Mouse (Mus musculus) myocyte (in vitro differentiated cells): ENCODE data around the gene Exosc7. TPM values are rescaled to one million over a fixed set of nuclear protein-coding genes. Genes with fewer than 3 reads are reported as not detected.

Experiments used
- H3K27me3 ChIP-seq: one replicate; pipeline ENCODE4 v1.6.1; 2011; ENCODE audit not compliant: control insufficient read depth, insufficient read depth, insufficient read length
- H3K36me3 ChIP-seq: one replicate; pipeline ENCODE4 v1.6.1; 2011; ENCODE audit not compliant: control insufficient read depth, insufficient read depth
- H3K4me2 ChIP-seq: one replicate; pipeline ENCODE4 v1.6.1; 2011; ENCODE audit warnings: low read depth, control low read depth
- H3K4me3 ChIP-seq: one replicate; pipeline ENCODE4 v1.5.1; 2011; ENCODE audit warnings: mild to moderate bottlenecking, control low read depth, moderate library complexity
- H3K79me2 ChIP-seq: one replicate; pipeline ENCODE4 v1.6.1; 2011; ENCODE audit not compliant: control insufficient read depth, insufficient read depth
- H3ac ChIP-seq: one replicate; pipeline ENCODE4 v1.6.1; 2011; ENCODE audit not compliant: control insufficient read depth, insufficient read length
- CEBPB ChIP-seq: IDR thresholded peaks from 2 replicates; pipeline ENCODE4 v1.6.1; 2011; ENCODE audit warnings: mild to moderate bottlenecking, moderate library complexity; ENCODE audit not compliant: poor library complexity, insufficient read depth, severe bottlenecking
- E2F4 ChIP-seq: IDR thresholded peaks from one replicate; pipeline ENCODE4 v1.6.1; 2011; ENCODE audit warnings: mild to moderate bottlenecking, control low read depth, moderate library complexity; ENCODE audit not compliant: insufficient read depth
- MAX ChIP-seq: IDR thresholded peaks from one replicate; pipeline ENCODE4 v1.6.1; 2011; ENCODE audit warnings: low read depth, mild to moderate bottlenecking, control low read depth
- MYOD1 ChIP-seq, 3 experiments: IDR thresholded peaks; one replicate each; pipeline ENCODE4 v1.6.1; 2011; ENCODE audit warnings: control low read depth in 2 of 3, low read depth in 2 of 3, mild to moderate bottlenecking in 2 of 3, moderate library complexity in 1 of 3; ENCODE audit not compliant: insufficient read length in 2 of 3, control insufficient read depth in 1 of 3
- MYOG ChIP-seq, 3 experiments: IDR thresholded peaks; one replicate each; pipeline ENCODE4 v1.6.1; 2011; ENCODE audit warnings: control low read depth in 2 of 3, low read depth in 2 of 3, mild to moderate bottlenecking in 2 of 3; ENCODE audit not compliant: insufficient read length in 2 of 3, control insufficient read depth in 1 of 3, insufficient read depth in 1 of 3
- POLR2A ChIP-seq: IDR thresholded peaks from one replicate; pipeline ENCODE4 v1.6.1; 2011; ENCODE audit warnings: low read depth, mild to moderate bottlenecking, control low read depth, moderate library complexity; ENCODE audit not compliant: insufficient read length
- POLR2AphosphoS2 ChIP-seq: IDR thresholded peaks from one replicate; pipeline ENCODE4 v1.6.1; 2011; ENCODE audit warnings: low read depth, control low read depth; ENCODE audit not compliant: insufficient read length
- REST ChIP-seq: IDR thresholded peaks from one replicate; pipeline ENCODE4 v1.6.1; 2011; ENCODE audit warnings: mild to moderate bottlenecking, control low read depth, moderate library complexity; ENCODE audit not compliant: insufficient read depth, insufficient read length
- SRF ChIP-seq: IDR thresholded peaks from one replicate; pipeline ENCODE4 v1.6.1; 2011; ENCODE audit warnings: low read depth; ENCODE audit not compliant: control insufficient read depth, insufficient read length
- TCF12 ChIP-seq: IDR thresholded peaks from one replicate; pipeline ENCODE4 v1.6.1; 2011; ENCODE audit warnings: mild to moderate bottlenecking, control low read depth; ENCODE audit not compliant: poor library complexity, insufficient read depth, severe bottlenecking
- TCF3 ChIP-seq: IDR thresholded peaks from one replicate; pipeline ENCODE4 v1.6.1; 2011; ENCODE audit warnings: low read depth, control low read depth; ENCODE audit not compliant: insufficient read length
- USF1 ChIP-seq: IDR thresholded peaks from one replicate; pipeline ENCODE4 v1.6.1; 2011; ENCODE audit warnings: low read depth, mild to moderate bottlenecking, control low read depth, moderate library complexity
- polyA plus RNA-seq: library from polyadenylated mRNA; unstranded; fragments of >200 nt; fragmentation: generic; extraction: Trizol; gene quantifications from one replicate; pipeline ENCODE4 v1.2.1, GENCODE M21; 2012; ENCODE audit warnings: missing spikeins

The Exosc7 gene
- 28.2 TPM for polyA plus RNA-seq

DNA sequence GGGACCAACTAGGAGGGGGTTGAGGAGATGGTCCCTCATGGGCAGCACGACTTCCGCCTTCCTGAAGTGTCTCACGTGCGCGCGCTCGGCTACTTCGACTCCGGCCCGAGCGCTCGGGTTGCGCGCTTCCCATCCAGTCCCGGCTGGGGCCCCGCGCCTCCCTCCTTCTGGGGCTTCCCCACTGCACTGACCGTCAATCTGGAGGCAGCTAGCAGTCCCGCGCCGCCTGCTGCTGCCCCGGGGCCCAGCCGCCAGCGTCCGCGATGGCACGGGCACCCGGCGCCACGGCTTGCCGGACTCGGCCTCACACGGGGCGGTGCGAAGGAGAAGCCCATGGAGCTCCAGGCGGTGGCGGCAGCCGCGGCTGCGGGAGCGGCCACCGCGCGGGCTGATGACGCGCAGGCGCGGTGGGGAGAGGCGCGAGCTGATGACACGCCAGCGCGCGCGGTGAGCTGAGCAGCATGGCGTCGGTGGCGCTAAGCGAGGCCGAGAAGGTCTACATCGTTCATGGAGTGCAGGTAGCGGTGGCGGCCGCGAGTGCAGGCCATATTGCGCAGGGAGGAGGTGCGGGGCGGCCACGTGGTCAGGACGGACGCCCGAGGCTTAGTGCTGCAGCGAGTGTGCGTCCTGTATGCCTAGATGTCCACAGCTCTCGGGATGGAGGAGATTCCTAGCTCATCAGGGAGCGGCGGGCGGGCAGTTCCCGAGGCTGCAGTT lies at the start of gene Exosc7, which contains the start of gene Zdhhc3:
Gene Exosc7, plus strand, starts transcription at position 411 of the 717 bp plus-strand sequence.
Gene Zdhhc3, minus strand, starts transcription at position 401 of the 717 bp plus-strand sequence.
- Histone ChIP-seq H3ac (peak within 1 kb of the TSS; percentile 84), H3K4me3 (peak within 1 kb of the TSS; percentile 82), H3K4me2 (peak within 1 kb of the TSS; percentile 98), H3K36me3 (peaks cover 8% of the 10 kb centered on the region), H3K27me3 (no peaks in the 10 kb centered on the region), H3K79me2 (peaks cover 74% of the 10 kb centered on the region)
- TF ChIP-seq POLR2A (peak; percentile 96), POLR2AphosphoS2 (peak; percentile 94), CEBPB (no peak), SRF (peak; percentile 90), E2F4 (peak; percentile 70), MAX (no peak), MYOD1 (IDR thresholded peaks at IDR 0.05; ENCODE audit: control insufficient read depth in 1 of 3, insufficient read length in 2 of 3, low read depth in 2 of 3) (peak in 2 of 3 experiments; percentile 11 to 36), REST (peak; percentile 47), MYOG (IDR thresholded peaks at IDR 0.05; ENCODE audit: control insufficient read depth in 1 of 3, insufficient read depth in 1 of 3, insufficient read length in 2 of 3, low read depth in 2 of 3) (peak in 2 of 3 experiments; percentile 14 to 46), TCF3 (no peak), TCF12 (no peak), USF1 (no peak)

DNA sequence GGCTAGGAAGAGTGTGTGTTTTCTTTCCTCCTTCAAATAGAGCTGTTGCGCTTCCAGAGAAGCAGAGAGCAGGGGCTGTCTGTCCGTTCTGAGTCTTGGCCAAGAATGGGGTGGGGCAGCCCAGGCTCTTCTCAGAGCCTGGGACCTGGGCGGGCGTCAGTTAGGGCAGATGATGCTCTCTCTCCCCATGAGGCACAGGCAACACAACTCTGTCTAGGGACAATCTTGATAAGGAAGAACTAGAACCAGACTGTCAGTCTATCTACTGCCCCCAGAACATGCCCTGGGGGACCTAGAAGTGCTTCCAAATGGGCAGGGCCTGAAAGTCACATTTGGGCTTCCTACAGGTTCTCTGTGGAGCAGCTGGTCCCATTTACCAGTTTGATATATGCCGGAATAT lies 33.9 kb upstream of the Exosc7 start:
- peaks cover 17% of the 10 kb centered on the region for H3K36me3 ChIP-seq
- no peak overlapping the region for H3K4me2 ChIP-seq
- H3K79me2 ChIP-seq, result no peaks in the 10 kb centered on the region
- TF ChIP-seq POLR2A, result no peak
- no peak for TF ChIP-seq TCF12
- no peak for TF ChIP-seq MYOD1 (IDR thresholded peaks at IDR 0.05; ENCODE audit: control insufficient read depth in 1 of 3, insufficient read length in 2 of 3, low read depth in 2 of 3)
- TF ChIP-seq POLR2AphosphoS2, result no peak
- no peak overlapping the region for H3ac ChIP-seq
- no peak overlapping the region for H3K4me3 ChIP-seq
- H3K27me3 ChIP-seq, result no peaks in the 10 kb centered on the region

DNA sequence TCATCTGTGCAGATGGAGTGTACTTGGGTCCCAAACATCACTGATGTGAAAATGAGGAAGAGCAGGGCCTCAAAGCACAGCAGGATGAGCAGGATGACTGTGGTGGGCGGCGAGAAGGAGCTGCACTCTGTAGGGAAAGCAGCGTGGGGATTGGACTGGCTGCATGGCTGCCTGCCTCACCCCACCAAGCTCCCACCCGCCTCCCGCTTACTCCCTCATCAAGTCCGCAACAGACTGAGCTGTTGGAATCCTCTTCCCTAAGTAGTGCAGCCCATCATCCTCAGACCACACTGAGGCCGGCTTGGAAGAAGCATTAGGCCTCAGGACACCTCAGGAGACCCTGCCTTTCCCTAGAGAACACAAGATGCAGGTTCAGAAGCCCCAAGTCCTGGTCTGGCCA lies 32.7 kb upstream of the Exosc7 start:
- Histone ChIP-seq H3ac (no peak overlapping the region), H3K4me3 (no peak overlapping the region), H3K27me3 (no peaks in the 10 kb centered on the region), H3K79me2 (no peaks in the 10 kb centered on the region), H3K4me2 (no peak overlapping the region), H3K36me3 (peaks cover 23% of the 10 kb centered on the region)
- no peak for TF ChIP-seq MYOD1 (IDR thresholded peaks at IDR 0.05; ENCODE audit: control insufficient read depth in 1 of 3, insufficient read length in 2 of 3, low read depth in 2 of 3)
- TF ChIP-seq TCF12, result no peak
- TF ChIP-seq SRF, result no peak
- TF ChIP-seq POLR2A, result no peak
- no peak for TF ChIP-seq MAX
- no peak for TF ChIP-seq TCF3
- no peak for TF ChIP-seq REST
- no peak for TF ChIP-seq POLR2AphosphoS2
- TF ChIP-seq MYOG (IDR thresholded peaks at IDR 0.05; ENCODE audit: control insufficient read depth in 1 of 3, insufficient read depth in 1 of 3, insufficient read length in 2 of 3, low read depth in 2 of 3), result no peak
- no peak for TF ChIP-seq USF1

DNA sequence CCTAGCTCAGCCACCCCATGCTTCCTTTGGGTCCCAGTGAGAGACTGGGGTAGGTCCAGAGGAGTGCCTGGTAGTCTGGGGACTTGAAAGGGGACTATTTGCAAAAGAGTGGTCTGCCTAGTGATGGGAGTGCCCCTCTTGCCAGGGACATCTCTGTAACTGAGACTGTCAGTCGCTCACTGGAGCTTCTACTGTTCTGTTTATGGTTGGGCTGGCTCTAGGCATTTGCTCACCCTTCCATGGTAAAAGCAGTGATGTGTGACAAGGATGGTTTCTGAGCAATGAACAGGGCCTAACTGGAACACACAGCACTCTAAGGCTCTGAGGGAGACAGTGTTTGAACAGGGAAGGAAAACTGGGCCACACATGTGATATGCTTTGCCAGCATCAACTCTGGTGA lies 32.2 kb upstream of the Exosc7 start:
- no peak for TF ChIP-seq POLR2A
- TF ChIP-seq MAX, result no peak
- TF ChIP-seq TCF12, result no peak
- TF ChIP-seq POLR2AphosphoS2, result no peak
- TF ChIP-seq USF1, result no peak
- TF ChIP-seq E2F4, result no peak
- TF ChIP-seq TCF3, result no peak
- TF ChIP-seq SRF, result no peak
- H3K36me3 ChIP-seq, result peaks cover 20% of the 10 kb centered on the region
- no peaks in the 10 kb centered on the region for H3K79me2 ChIP-seq
- H3K27me3 ChIP-seq, result no peaks in the 10 kb centered on the region
- no peak overlapping the region for H3K4me3 ChIP-seq
- no peak overlapping the region for H3K4me2 ChIP-seq
- no peak overlapping the region for H3ac ChIP-seq

GRCm38 (mm10) chr9:123085373-123085772 lies 27.6 kb upstream of the Exosc7 start:
- Histone ChIP-seq H3K79me2 (no peaks in the 10 kb centered on the region), H3K36me3 (peaks cover 34% of the 10 kb centered on the region), H3K27me3 (no peaks in the 10 kb centered on the region), H3K4me2 (no peak overlapping the region), H3K4me3 (no peak overlapping the region), H3ac (no peak overlapping the region)
- TF ChIP-seq MYOD1 (IDR thresholded peaks at IDR 0.05; ENCODE audit: control insufficient read depth in 1 of 3, insufficient read length in 2 of 3, low read depth in 2 of 3), result no peak
- no peak for TF ChIP-seq TCF12
- TF ChIP-seq SRF, result no peak
- TF ChIP-seq TCF3, result no peak
- TF ChIP-seq CEBPB, result no peak
- no peak for TF ChIP-seq REST
- no peak for TF ChIP-seq POLR2A
- no peak for TF ChIP-seq E2F4
- no peak for TF ChIP-seq MYOG (IDR thresholded peaks at IDR 0.05; ENCODE audit: control insufficient read depth in 1 of 3, insufficient read depth in 1 of 3, insufficient read length in 2 of 3, low read depth in 2 of 3)
- TF ChIP-seq USF1, result no peak
